Mouse (Mus musculus): ENCODE measurements around the gene Chrnd. TPM values are rescaled to one million over a fixed set of nuclear protein-coding genes. Genes with fewer than 3 reads are reported as not detected.

Gene Chrnd
- polyA plus RNA-seq, 1 experiment from 2014 or later: not detected

GRCm38 (mm10) chr1:87211431-87211830 is 21.0 kb downstream of the Chrnd start:
- Histone ChIP-seq H3K4me3 (no peak overlapping the region), H3K36me3 (peaks cover 10% of the 10 kb centered on the region; the same call in 1 of the 2 replicates), H3K27me3 (replicated peaks) (peaks cover 41% of the 10 kb centered on the region), H3K4me2 (no peak overlapping the region), H3K9me3 (replicated peaks) (no peaks in the 10 kb centered on the region), H3K9ac (no peak overlapping the region), H3K4me1 (peaks cover 27% of the 10 kb centered on the region), H3K27ac (no peak overlapping the region)
- ATAC-seq: no peak
- WGBS (ENCODE audit: insufficient replicate concordance): 64% methylated on average over 4 of the region's 4 CpGs

- WGBS (ENCODE audit: insufficient replicate concordance): under 1% methylated on average over 84 of the region's 99 CpGs
- peak; percentile 97 for ATAC-seq
- H3K9ac ChIP-seq: peak within 1 kb of the TSS; percentile 98
- peak within 1 kb of the TSS; percentile 96 for H3K4me3 ChIP-seq
- H3K4me2 ChIP-seq: peak within 1 kb of the TSS; percentile 93
- peak within 1 kb of the TSS; percentile 99 for H3K27ac ChIP-seq
- H3K27me3 ChIP-seq (replicated peaks): peaks cover 15% of the 10 kb centered on the region
- H3K4me1 ChIP-seq: peaks cover 49% of the 10 kb centered on the region
- peaks cover 34% of the 10 kb centered on the region for H3K36me3 ChIP-seq
- H3K9me3 ChIP-seq (replicated peaks): no peaks in the 10 kb centered on the region
These were observed 23.6 kb downstream of the Chrnd start, which contains the start of gene Eif4e2 for GRCm38 (mm10) chr1:87213735-87214704. Eif4e2 (plus strand) TSS chr1:87213914.

- Histone ChIP-seq H3K4me3 (peak overlapping the region; percentile 96), H3K9me3 (replicated peaks) (no peaks in the 10 kb centered on the region), H3K9ac (peak overlapping the region; percentile 98), H3K27ac (peak overlapping the region; percentile 99), H3K4me2 (peak overlapping the region; percentile 93), H3K27me3 (replicated peaks) (peaks cover 8% of the 10 kb centered on the region; the same call in 1 of the 2 replicates), H3K36me3 (peaks cover 41% of the 10 kb centered on the region), H3K4me1 (peaks cover 49% of the 10 kb centered on the region)
- no peak for ATAC-seq
- 9% methylated on average over 4 of the region's 4 CpGs for WGBS (ENCODE audit: insufficient replicate concordance)
These were observed 24.3 kb downstream of the Chrnd start for GRCm38 (mm10) chr1:87214748-87215147.

GRCm38 (mm10) chr1:87217938-87218337 is 27.5 kb downstream of the Chrnd start:
- H3K4me1 ChIP-seq: peaks cover 47% of the 10 kb centered on the region
- 57% methylated on average over 3 of the region's 3 CpGs for WGBS (ENCODE audit: insufficient replicate concordance)
- no peak overlapping the region for H3K4me2 ChIP-seq
- no peak overlapping the region for H3K9ac ChIP-seq
- H3K36me3 ChIP-seq: peaks cover 73% of the 10 kb centered on the region
- no peaks in the 10 kb centered on the region for H3K9me3 ChIP-seq (replicated peaks)
- no peak for ATAC-seq
- no peaks in the 10 kb centered on the region for H3K27me3 ChIP-seq (replicated peaks)
- no peak overlapping the region for H3K27ac ChIP-seq
- no peak overlapping the region for H3K4me3 ChIP-seq

GRCm38 (mm10) chr1:87225739-87226138 is 35.3 kb downstream of the Chrnd start:
- Histone ChIP-seq H3K4me1 (no peaks in the 10 kb centered on the region), H3K9me3 (replicated peaks) (no peaks in the 10 kb centered on the region), H3K4me2 (no peak overlapping the region), H3K9ac (no peak overlapping the region), H3K27ac (no peak overlapping the region), H3K27me3 (replicated peaks) (no peaks in the 10 kb centered on the region), H3K36me3 (peaks cover 94% of the 10 kb centered on the region), H3K4me3 (no peak overlapping the region)
- 86% methylated on average over 8 of the region's 8 CpGs for WGBS (ENCODE audit: insufficient replicate concordance)
- no peak for ATAC-seq

GRCm38 (mm10) chr1:87226409-87227159 is 36.2 kb downstream of the Chrnd start:
- Histone ChIP-seq H3K4me1 (no peaks in the 10 kb centered on the region), H3K27ac (no peak overlapping the region), H3K9me3 (replicated peaks) (no peaks in the 10 kb centered on the region), H3K9ac (no peak overlapping the region), H3K4me3 (no peak overlapping the region), H3K36me3 (peaks cover 91% of the 10 kb centered on the region), H3K4me2 (no peak overlapping the region), H3K27me3 (replicated peaks) (no peaks in the 10 kb centered on the region)
- WGBS (ENCODE audit: insufficient replicate concordance): 85% methylated on average over 1 of the region's 1 CpGs
- no peak for ATAC-seq

- Histone ChIP-seq H3K9ac (no peak overlapping the region), H3K4me2 (no peak overlapping the region), H3K4me1 (no peaks in the 10 kb centered on the region), H3K27ac (no peak overlapping the region), H3K27me3 (replicated peaks) (no peaks in the 10 kb centered on the region), H3K4me3 (no peak overlapping the region), H3K36me3 (peaks cover 91% of the 10 kb centered on the region), H3K9me3 (replicated peaks) (no peaks in the 10 kb centered on the region)
- ATAC-seq: no peak
- 80% methylated on average over 3 of the region's 3 CpGs for WGBS (ENCODE audit: insufficient replicate concordance)
These were observed 36.7 kb downstream of the Chrnd start for GRCm38 (mm10) chr1:87227160-87227550.

GRCm38 (mm10) chr1:87230606-87231005 is 40.2 kb downstream of the Chrnd start:
- ATAC-seq: no peak
- no peaks in the 10 kb centered on the region for H3K27me3 ChIP-seq (replicated peaks)
- H3K9ac ChIP-seq: no peak overlapping the region
- H3K4me3 ChIP-seq: no peak overlapping the region
- peaks cover 89% of the 10 kb centered on the region for H3K36me3 ChIP-seq
- H3K9me3 ChIP-seq (replicated peaks): no peaks in the 10 kb centered on the region
- no peak overlapping the region for H3K27ac ChIP-seq
- H3K4me1 ChIP-seq: no peaks in the 10 kb centered on the region
- 79% methylated on average over 5 of the region's 5 CpGs for WGBS (ENCODE audit: insufficient replicate concordance)
- H3K4me2 ChIP-seq: no peak overlapping the region

GRCm38 (mm10) chr1:87232197-87232596 is 41.8 kb downstream of the Chrnd start:
- no peak for ATAC-seq
- H3K4me3 ChIP-seq: no peak overlapping the region
- H3K27me3 ChIP-seq (replicated peaks): no peaks in the 10 kb centered on the region
- no peak overlapping the region for H3K27ac ChIP-seq
- H3K4me1 ChIP-seq: no peaks in the 10 kb centered on the region
- H3K9ac ChIP-seq: no peak overlapping the region
- H3K4me2 ChIP-seq: no peak overlapping the region
- H3K9me3 ChIP-seq (replicated peaks): no peaks in the 10 kb centered on the region
- peaks cover 88% of the 10 kb centered on the region for H3K36me3 ChIP-seq
- 82% methylated on average over 7 of the region's 7 CpGs for WGBS (ENCODE audit: insufficient replicate concordance)

GRCm38 (mm10) chr1:87239056-87239455 is 48.6 kb downstream of the Chrnd start:
- Histone ChIP-seq H3K4me2 (no peak overlapping the region), H3K4me3 (no peak overlapping the region), H3K27me3 (replicated peaks) (no peaks in the 10 kb centered on the region), H3K36me3 (peaks cover 47% of the 10 kb centered on the region), H3K27ac (no peak overlapping the region), H3K4me1 (peaks cover 5% of the 10 kb centered on the region; the same call in 1 of the 2 replicates), H3K9ac (no peak overlapping the region), H3K9me3 (replicated peaks) (no peaks in the 10 kb centered on the region)
- 63% methylated on average over 8 of the region's 8 CpGs for WGBS (ENCODE audit: insufficient replicate concordance)
- ATAC-seq: no peak

GRCm38 (mm10) chr1:87243021-87243420 is 52.6 kb downstream of the Chrnd start:
- 88% methylated on average over 8 of the region's 8 CpGs for WGBS (ENCODE audit: insufficient replicate concordance)
- Histone ChIP-seq H3K9me3 (replicated peaks) (no peaks in the 10 kb centered on the region), H3K9ac (no peak overlapping the region), H3K27ac (no peak overlapping the region), H3K4me1 (peaks cover 22% of the 10 kb centered on the region), H3K4me2 (no peak overlapping the region), H3K36me3 (peaks cover 13% of the 10 kb centered on the region), H3K27me3 (replicated peaks) (no peaks in the 10 kb centered on the region), H3K4me3 (no peak overlapping the region)
- no peak for ATAC-seq

GRCm38 (mm10) chr1:87245430-87245829 is 55.0 kb downstream of the Chrnd start:
- no peak overlapping the region for H3K27ac ChIP-seq
- no peaks in the 10 kb centered on the region for H3K36me3 ChIP-seq
- peaks cover 17% of the 10 kb centered on the region for H3K4me1 ChIP-seq
- H3K4me2 ChIP-seq: peak overlapping the region; percentile 55
- no peak overlapping the region for H3K9ac ChIP-seq
- H3K4me3 ChIP-seq: no peak overlapping the region
- H3K27me3 ChIP-seq (replicated peaks): 0 out of 2 replicates have a peak, but pooled peaks cover 3% of the 10 kb centered on the region
- H3K9me3 ChIP-seq (replicated peaks): no peaks in the 10 kb centered on the region
- ATAC-seq: peak; percentile 70; the same call in 1 of the 2 replicates
- 11% methylated on average over 1 of the region's 1 CpGs for WGBS (ENCODE audit: insufficient replicate concordance)

Data from liver, embryonic 12.5 days (tissue).